Mouse (Mus musculus) layer of hippocampus, adult 9-10 months (tissue): Measurements from ENCODE around the gene Nectin1.
A peak's percentile ranks its signal among the peaks of the same experiment; 100 is the strongest.

ENCODE experiments used
- DNase-seq: peaks from one replicate; pipeline ENCODE4 v3.0.0; 2022; ENCODE audit warnings: low spot score

Gene Nectin1

DNA sequence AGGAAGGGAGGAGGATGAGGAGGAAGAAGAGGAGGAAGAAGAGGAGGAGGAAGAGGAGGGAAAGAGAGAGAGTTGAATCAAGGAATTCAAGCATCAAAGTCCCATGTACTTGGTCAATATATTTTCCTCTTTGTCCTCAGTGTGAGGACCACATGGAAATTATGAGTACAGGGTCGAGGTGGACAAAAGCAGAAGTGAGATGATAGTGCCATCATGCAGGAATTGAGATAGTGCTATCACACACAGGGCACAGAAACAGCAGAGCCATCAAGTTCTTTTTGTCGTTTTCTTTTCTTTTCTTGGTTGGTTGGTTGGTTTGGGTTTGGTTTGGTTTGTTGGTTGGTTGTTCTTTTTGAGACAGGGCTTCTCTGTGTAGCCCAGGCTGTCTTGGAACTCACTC is 2.5 kb upstream of the Nectin1 start:
- DNase-seq = no peak

- DNase-seq = no peak
Observed at GRCm38 (mm10) chr9:43742066-43742465, 1.7 kb upstream of the Nectin1 start.

DNA sequence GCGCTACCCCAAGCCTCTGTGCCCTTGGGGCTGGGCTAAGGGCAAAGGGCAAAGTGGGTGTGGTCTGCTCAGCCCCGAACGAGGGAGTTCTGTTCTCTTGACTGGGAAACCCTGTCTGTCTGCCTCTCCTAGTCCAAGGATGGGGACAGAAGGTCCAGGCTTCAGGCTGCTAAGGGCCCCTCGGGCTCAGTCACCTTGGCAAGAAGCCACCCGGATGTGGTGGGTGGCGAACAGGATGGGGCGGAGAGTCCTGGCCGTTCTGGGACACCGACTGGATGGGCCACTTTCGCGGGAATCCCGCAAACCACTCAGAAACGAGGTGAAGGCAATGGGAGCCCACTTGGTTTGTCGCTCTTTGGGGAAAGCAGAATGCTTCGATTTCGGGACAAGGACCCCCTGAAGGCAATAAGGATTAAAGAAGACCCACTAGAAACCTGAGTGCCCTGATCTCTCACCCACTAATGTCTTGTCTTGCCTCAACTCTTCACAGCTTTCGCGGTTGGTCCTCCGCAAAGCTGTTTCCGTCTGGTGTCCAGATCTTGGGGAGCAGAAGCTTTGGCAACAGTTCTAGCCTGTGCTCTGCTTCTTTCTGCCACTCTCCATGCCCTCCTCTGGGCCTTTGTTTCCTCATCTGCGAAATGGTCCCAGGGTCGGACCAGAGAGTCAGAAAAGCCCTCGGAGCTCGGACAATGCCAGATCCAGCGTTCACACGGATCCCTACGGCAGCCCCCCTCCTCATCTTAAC is 710 bp upstream of the Nectin1 start:
- no peak for DNase-seq

- no peak for DNase-seq
Observed at GRCm38 (mm10) chr9:43744138-43744981, 576 bp downstream of the Nectin1 start.

DNA sequence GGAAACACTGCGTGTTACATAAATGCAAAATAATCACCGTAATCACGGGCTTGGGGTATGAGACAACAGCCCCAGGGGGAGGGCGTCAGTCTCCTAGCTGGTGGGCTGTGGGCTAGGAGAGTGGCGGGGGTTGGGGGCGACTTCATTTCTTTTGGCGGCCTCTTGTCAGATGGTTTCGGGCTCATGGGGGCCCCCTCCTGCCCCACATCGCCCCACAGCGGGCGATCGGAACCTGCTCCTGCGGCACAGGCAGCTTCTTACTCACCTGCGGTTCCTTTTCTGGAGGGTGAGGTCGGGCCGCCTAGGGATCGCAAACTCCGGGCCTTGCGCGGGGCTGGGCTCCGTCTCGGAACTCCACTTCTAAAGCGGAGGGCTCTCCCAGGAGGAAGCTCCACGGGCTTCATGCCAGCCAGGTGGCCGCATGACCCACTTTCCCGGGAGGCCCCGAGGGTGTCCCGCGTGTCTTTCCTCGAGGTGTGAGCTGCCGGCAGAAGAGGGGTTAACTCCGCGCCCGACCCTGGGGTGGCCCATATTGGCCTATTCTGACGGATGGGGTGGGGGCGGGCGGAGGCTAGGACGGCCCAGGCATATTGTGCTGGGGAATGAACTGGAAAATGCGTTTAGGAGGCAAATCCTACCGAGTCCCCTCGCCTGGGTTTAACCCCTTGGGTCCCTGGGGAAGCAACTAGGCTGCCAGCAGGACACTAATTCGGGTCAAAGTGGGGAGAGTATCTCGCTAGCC is 1.4 kb downstream of the Nectin1 start:
- DNase-seq = no peak

- DNase-seq = no peak
Observed at GRCm38 (mm10) chr9:43745951-43746703, 2.3 kb downstream of the Nectin1 start.

- DNase-seq = no peak
Observed at GRCm38 (mm10) chr9:43747710-43748109, 3.9 kb downstream of the Nectin1 start.

DNA sequence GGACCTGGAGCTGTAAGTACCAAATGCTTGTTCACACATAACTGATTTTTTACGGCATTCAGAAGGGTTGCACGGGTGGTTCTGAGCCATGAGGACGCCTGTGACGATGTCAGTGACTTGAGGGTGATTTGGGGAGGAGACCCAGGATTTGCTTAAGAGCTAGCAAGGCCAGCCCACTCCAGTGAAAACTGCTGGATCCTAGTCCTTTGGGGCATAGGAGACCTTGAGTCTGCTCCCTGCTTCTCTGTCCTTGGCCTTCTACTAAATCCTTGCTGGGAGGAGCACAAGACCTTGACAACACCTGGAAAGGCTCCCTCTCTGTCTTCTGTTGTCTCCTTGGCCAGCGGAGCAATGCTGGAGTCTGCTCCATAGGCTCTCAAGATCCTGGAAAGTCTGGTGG is 4.7 kb downstream of the Nectin1 start:
- DNase-seq = no peak

- no peak for DNase-seq
Observed at GRCm38 (mm10) chr9:43750053-43750452, 6.3 kb downstream of the Nectin1 start.

- DNase-seq = no peak
Observed at GRCm38 (mm10) chr9:43751111-43751510, 7.3 kb downstream of the Nectin1 start.

DNA sequence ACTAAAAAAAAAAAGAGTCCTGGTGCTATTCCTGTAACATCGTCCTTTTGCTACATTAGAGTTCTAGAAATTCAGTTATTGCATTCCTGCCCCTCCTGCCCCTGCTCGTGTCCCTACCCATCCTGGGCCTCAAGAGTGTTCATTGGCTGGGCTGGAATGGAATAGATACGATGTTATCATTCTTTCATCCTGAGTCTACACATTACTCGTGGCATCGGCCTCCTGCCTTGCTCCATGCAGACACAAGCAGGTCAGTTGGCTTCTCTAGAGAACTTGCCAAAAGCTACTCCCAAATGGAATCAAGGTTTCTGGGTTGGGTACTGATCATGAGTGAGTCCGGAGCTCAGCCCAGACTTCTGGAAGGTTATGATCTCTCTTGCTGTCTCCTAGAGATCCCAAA is 9.7 kb downstream of the Nectin1 start:
- no peak for DNase-seq

GRCm38 (mm10) chr9:43754083-43754482 is 10.3 kb downstream of the Nectin1 start:
- DNase-seq = no peak

DNA sequence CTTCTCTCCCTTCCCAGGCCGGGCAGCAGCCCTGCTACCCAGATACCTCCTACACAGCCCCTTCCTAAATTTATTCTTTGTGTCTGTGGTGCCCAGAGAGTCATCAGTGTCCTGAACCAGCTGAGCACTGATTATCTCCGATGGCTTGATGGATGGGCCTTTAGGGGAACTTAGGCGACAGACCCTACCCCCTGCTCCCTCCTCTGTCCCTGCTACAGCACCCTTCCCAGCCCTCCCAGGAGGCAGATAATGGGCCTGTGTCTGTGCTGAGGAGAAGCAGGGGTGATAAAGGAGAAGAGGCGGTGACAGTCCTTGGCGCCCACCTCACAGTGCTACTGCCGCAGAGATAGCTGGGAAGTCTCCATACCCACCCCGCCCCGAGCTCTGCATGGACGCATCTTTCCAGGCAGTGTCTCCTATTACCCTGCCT is 11.0 kb downstream of the Nectin1 start:
- DNase-seq = no peak

DNA sequence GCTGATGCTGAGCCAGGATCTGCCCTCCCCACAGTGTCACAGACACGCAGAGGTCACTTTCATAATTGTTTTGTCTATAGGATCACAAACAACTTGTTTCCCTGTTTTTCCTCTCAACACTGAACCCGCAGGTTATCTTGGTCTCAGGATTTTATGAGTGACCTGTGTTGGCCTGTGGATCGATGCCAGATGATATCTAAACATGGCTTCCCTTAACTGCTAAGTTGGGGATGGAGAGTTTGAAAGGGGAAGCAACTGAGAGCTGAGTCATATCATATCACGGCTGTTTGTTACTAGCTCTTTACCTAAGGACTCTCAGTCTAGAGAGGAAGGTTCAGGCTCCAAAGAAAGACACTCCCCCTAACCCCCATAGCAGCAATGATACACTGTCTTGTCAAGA is 11.7 kb downstream of the Nectin1 start:
- no peak for DNase-seq

DNA sequence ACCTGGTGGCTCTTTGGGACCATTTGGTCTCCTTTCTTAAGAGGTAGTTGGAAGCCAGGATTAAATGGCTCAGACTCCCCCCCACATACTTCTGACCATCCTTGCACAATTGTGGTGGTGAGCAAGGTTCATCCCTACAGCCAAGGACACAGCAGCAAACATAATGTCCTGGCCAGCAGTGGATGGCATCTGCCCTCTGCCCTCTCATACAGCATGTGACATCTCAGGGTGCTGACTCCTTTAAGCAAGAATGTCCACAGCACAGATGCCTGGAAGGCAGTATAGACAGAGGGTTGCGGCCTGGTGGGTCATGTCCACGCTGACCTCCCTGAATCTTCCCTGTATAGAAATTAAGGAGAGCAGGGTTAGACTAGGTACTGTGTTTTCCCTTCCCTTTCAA is 12.1 kb downstream of the Nectin1 start:
- DNase-seq = no peak

GRCm38 (mm10) chr9:43757225-43757624 is 13.4 kb downstream of the Nectin1 start:
- no peak for DNase-seq

DNA sequence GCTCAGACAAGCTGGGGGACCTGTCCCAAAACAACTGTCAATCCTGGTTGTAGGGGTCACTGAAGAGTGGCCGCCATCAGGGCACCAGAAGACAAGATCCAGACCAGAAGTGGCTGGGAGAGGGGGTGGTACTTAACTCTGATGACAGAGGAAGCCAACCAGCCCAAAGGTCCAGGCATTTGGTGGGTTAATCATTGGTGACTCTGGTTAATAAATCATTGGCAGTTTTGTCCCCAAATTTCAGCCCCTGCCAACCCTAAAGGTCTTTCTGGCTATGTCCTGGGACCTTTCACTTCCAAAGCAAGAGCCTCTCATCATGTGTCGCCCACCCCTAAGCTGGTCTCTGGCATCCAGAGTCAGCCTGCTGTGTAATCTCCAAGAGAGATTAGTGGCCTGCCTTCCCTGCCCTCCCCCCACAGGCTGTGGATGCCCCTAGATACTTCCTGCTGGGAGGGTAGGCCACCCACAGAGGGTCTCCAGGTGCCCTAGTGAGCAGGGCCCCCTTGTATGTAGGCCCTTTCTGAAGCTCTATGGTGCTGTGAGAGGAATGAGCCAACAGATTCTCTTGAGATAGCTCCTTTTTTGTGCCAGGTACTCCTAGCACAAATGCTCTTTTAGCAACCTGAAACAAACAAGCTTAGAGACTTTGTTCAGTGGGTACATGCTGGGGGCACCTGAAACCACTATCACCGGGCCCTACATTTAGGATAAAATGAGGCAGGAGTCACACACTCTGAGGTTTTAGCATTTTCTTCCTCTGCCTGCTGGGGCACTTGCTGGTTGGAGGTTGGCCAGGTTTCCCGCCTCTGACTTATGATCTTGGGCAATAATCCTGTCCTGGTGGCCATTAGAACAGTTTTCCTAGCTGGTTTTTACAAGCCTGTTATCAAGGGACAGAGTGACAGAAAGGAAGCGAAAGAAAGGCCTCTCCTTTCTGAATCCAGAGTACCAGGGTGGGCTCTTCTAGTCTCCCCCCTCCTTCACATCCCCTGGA is 14.5 kb downstream of the Nectin1 start:
- no peak for DNase-seq

GRCm38 (mm10) chr9:43760078-43760477 is 16.3 kb downstream of the Nectin1 start:
- DNase-seq = no peak

DNA sequence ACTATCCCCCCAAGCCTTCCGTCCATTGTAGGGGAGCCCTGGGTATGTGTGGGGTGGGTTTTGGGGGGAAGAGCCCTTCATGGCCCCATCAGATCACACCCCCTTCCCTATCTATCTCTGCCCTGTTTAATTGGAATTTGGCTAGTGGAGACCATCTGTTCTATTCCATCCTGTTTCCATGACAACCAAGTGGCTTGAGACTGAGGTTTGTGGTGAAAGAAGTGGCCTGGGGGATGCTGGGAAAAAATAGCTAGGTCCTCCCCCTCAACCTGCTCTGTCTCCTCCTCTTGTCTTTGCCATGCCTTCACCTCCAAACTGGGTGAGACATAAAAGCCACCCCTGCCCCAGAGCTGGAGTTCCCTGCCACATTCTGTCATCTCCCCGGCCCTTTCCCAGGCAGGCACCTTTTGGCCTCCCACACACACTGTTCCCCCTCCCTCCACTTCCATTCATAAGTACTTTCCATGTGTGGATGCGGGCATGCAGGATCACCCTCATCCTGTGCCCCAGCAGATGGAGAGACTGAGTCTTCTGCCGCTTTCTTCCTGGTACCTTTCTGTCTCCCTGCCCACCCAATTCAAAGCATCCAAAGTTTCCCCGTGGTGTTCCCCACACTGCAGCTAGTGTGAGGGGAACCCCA is 17.5 kb downstream of the Nectin1 start:
- peak; percentile 48 for DNase-seq

- DNase-seq = no peak
Observed at GRCm38 (mm10) chr9:43761941-43762340, 18.2 kb downstream of the Nectin1 start.
